Mouse (Mus musculus) MEL (cell line): ENCODE results near the gene Hsh2d. TPM values are rescaled to one million over a fixed set of nuclear protein-coding genes. Genes with fewer than 3 reads are reported as not detected.

ENCODE experiments used
- DNase-seq: peaks from one replicate; pipeline ENCODE4 v3.0.0; 2011; ENCODE audit warnings: low read depth, low spot score
- H3K27ac ChIP-seq: 2 replicates; pipeline ENCODE4 v1.5.1; 2012; ENCODE audit warnings: low read depth, mild to moderate bottlenecking, control low read depth, low read length, moderate library complexity; ENCODE audit not compliant: control insufficient read depth
- H3K27me3 ChIP-seq, 2 experiments: fragments of 150-350 bp in 1 of 2; sonication (generic) in 1 of 2; 2 replicates each; pipeline ENCODE4 v1.6.1; 2012; ENCODE audit warnings: low read length in 2 of 2, mild to moderate bottlenecking in 2 of 2, improper control_type of control experiment in 1 of 2, moderate library complexity in 1 of 2; ENCODE audit not compliant: insufficient read depth in 2 of 2, control insufficient read depth in 1 of 2
- H3K36me3 ChIP-seq, 2 experiments: 2 replicates each; pipeline ENCODE4 v1.6.1; 2012 to 2014; ENCODE audit warnings: low read length in 2 of 2, improper control_type of control experiment in 1 of 2, inconsistent platforms in 1 of 2, mild to moderate bottlenecking in 1 of 2; ENCODE audit not compliant: insufficient read depth in 2 of 2, control insufficient read depth in 1 of 2
- H3K4me1 ChIP-seq, 2 experiments: fragments of 150-350 bp in 1 of 2; sonication (generic) in 1 of 2; 2 replicates each; pipeline ENCODE4 v1.6.1; 2012; ENCODE audit warnings: low read length in 2 of 2, improper control_type of control experiment in 1 of 2, mild to moderate bottlenecking in 1 of 2; ENCODE audit not compliant: insufficient read depth in 2 of 2, control insufficient read depth in 1 of 2
- H3K4me3 ChIP-seq, 2 experiments: fragments of 150-350 bp in 1 of 2; sonication (generic) in 1 of 2; 2 replicates each; pipeline ENCODE4 v1.5.1; 2012; ENCODE audit warnings: low read depth in 2 of 2, low read length in 2 of 2, mild to moderate bottlenecking in 2 of 2, moderate library complexity in 2 of 2, control low read depth in 1 of 2, improper control_type of control experiment in 1 of 2; ENCODE audit not compliant: control insufficient read depth in 1 of 2, insufficient read depth in 1 of 2
- H3K79me2 ChIP-seq: 2 replicates; pipeline ENCODE4 v1.6.1; 2012; ENCODE audit warnings: mild to moderate bottlenecking, low read length, moderate library complexity; ENCODE audit not compliant: control insufficient read depth, poor library complexity, insufficient read depth
- H3K9ac ChIP-seq: 2 replicates; pipeline ENCODE4 v1.6.1; 2012; ENCODE audit warnings: low read depth, mild to moderate bottlenecking, control low read depth, low read length, moderate library complexity; ENCODE audit not compliant: control insufficient read depth, poor library complexity, severe bottlenecking
- H3K9me3 ChIP-seq: fragments of 150-350 bp; sonication (generic); replicated peaks from 2 replicates; pipeline ENCODE4 v1.6.1; 2012; ENCODE audit warnings: mild to moderate bottlenecking, low read length, improper control_type of control experiment, moderate library complexity; ENCODE audit not compliant: insufficient read depth
- BHLHE40 ChIP-seq: IDR thresholded peaks from 2 replicates; pipeline ENCODE4 v1.6.1; 2012; ENCODE audit warnings: low read depth, mild to moderate bottlenecking, inconsistent platforms, low read length, improper control_type of control experiment, borderline replicate concordance
- CHD1 ChIP-seq: IDR thresholded peaks from 2 replicates; pipeline ENCODE4 v1.6.1; 2012; ENCODE audit warnings: low read depth, mild to moderate bottlenecking, inconsistent platforms, low read length, improper control_type of control experiment
- ELF1 ChIP-seq: IDR thresholded peaks from 2 replicates; pipeline ENCODE4 v1.6.1; 2014; ENCODE audit warnings: low read depth, mild to moderate bottlenecking, inconsistent platforms, low read length, improper control_type of control experiment, moderate library complexity
- EP300 ChIP-seq, 2 experiments: IDR thresholded peaks; 2 replicates each; pipeline ENCODE4 v1.6.1; 2011; ENCODE audit warnings: improper control_type of control experiment in 2 of 2, low read length in 2 of 2, low read depth in 1 of 2, mild to moderate bottlenecking in 1 of 2
- ETS1 ChIP-seq: IDR thresholded peaks from 2 replicates; pipeline ENCODE4 v1.6.1; 2012; ENCODE audit warnings: low read depth, mild to moderate bottlenecking, inconsistent platforms, low read length, improper control_type of control experiment, moderate library complexity
- GATA1 ChIP-seq: IDR thresholded peaks from 2 replicates; pipeline ENCODE4 v1.6.1; 2011; ENCODE audit warnings: low read depth, low read length, improper control_type of control experiment
- HCFC1 ChIP-seq: IDR thresholded peaks from 2 replicates; pipeline ENCODE4 v1.6.1; 2012; ENCODE audit warnings: low read depth, mild to moderate bottlenecking, inconsistent platforms, low read length, improper control_type of control experiment, moderate library complexity
- JUND ChIP-seq: IDR thresholded peaks from 2 replicates; pipeline ENCODE4 v1.6.1; 2011; ENCODE audit warnings: low read depth, mild to moderate bottlenecking, improper control_type of control experiment, low read length
- KAT2A ChIP-seq: conservative IDR thresholded peaks from 2 replicates; pipeline ENCODE4 v1.6.1; 2012; ENCODE audit warnings: low read depth, low read length, improper control_type of control experiment, inconsistent platforms
- MAFK ChIP-seq: IDR thresholded peaks from 2 replicates; pipeline ENCODE4 v1.6.1; 2011; ENCODE audit warnings: low read depth, mild to moderate bottlenecking, low read length, improper control_type of control experiment, borderline replicate concordance
- MAZ ChIP-seq: IDR thresholded peaks from 2 replicates; pipeline ENCODE4 v1.6.1; 2012; ENCODE audit warnings: low read depth, mild to moderate bottlenecking, inconsistent platforms, low read length, improper control_type of control experiment
- MXI1 ChIP-seq: IDR thresholded peaks from 2 replicates; pipeline ENCODE4 v1.6.1; 2011; ENCODE audit warnings: mild to moderate bottlenecking, low read depth, low read length, improper control_type of control experiment
- NRF1 ChIP-seq: IDR thresholded peaks from 2 replicates; pipeline ENCODE4 v1.6.1; 2014; ENCODE audit warnings: low read depth, mild to moderate bottlenecking, inconsistent platforms, low read length, improper control_type of control experiment, moderate library complexity; ENCODE audit not compliant: poor library complexity, insufficient read depth, severe bottlenecking
- POLR2A ChIP-seq, 2 experiments: IDR thresholded peaks; 2 replicates each; pipeline ENCODE4 v1.6.1; 2011 to 2012; ENCODE audit warnings: low read length in 2 of 2, mild to moderate bottlenecking in 2 of 2, control low read depth in 1 of 2, improper control_type of control experiment in 1 of 2, low read depth in 1 of 2, moderate library complexity in 1 of 2; ENCODE audit not compliant: control insufficient read depth in 1 of 2, insufficient read depth in 1 of 2, poor library complexity in 1 of 2
- POLR2AphosphoS5 ChIP-seq: IDR thresholded peaks from 2 replicates; pipeline ENCODE4 v1.6.1; 2012; ENCODE audit warnings: low read depth, borderline replicate concordance, mild to moderate bottlenecking, inconsistent platforms, low read length, moderate library complexity, mixed read lengths
- RAD21 ChIP-seq: IDR thresholded peaks from 2 replicates; pipeline ENCODE4 v1.6.1; 2011; ENCODE audit warnings: mild to moderate bottlenecking, low read depth, low read length, improper control_type of control experiment
- RCOR1 ChIP-seq: IDR thresholded peaks from 2 replicates; pipeline ENCODE4 v1.6.1; 2012; ENCODE audit warnings: low read depth, mild to moderate bottlenecking, inconsistent platforms, low read length, improper control_type of control experiment
- SIN3A ChIP-seq: IDR thresholded peaks from 2 replicates; pipeline ENCODE4 v1.6.1; 2012; ENCODE audit warnings: low read length, improper control_type of control experiment, inconsistent platforms
- TAL1 ChIP-seq: IDR thresholded peaks from 2 replicates; pipeline ENCODE4 v1.6.1; 2012; ENCODE audit warnings: mild to moderate bottlenecking, inconsistent platforms, low read length, moderate library complexity, mixed read lengths
- USF1 ChIP-seq: IDR thresholded peaks from 2 replicates; pipeline ENCODE4 v1.6.1; 2014; ENCODE audit warnings: low read depth, mild to moderate bottlenecking, inconsistent platforms, low read length, improper control_type of control experiment, moderate library complexity
- USF2 ChIP-seq, 2 experiments: IDR thresholded peaks; 2 replicates each; pipeline ENCODE4 v1.6.1; 2011 to 2012; ENCODE audit warnings: improper control_type of control experiment in 2 of 2, low read length in 2 of 2, borderline replicate concordance in 1 of 2, inconsistent platforms in 1 of 2, low read depth in 1 of 2, mild to moderate bottlenecking in 1 of 2; ENCODE audit not compliant: insufficient read depth in 1 of 2
- ZC3H11A ChIP-seq: IDR thresholded peaks from 2 replicates; pipeline ENCODE4 v1.6.1; 2012; ENCODE audit warnings: low read depth, mild to moderate bottlenecking, inconsistent platforms, low read length, improper control_type of control experiment
- ZKSCAN1 ChIP-seq: IDR thresholded peaks from 2 replicates; pipeline ENCODE4 v1.6.1; 2012; ENCODE audit warnings: low read depth, mild to moderate bottlenecking, inconsistent platforms, low read length, improper control_type of control experiment, moderate library complexity
- polyA plus RNA-seq, 2 experiments: library from polyadenylated mRNA; stranded (reverse) in 1 of 2; unstranded in 1 of 2; fragments of >175 nt in 1 of 2; fragments of >200 nt in 1 of 2; gene quantifications; 2 replicates each; pipeline versions ENCODE4 v1.2.1 to v1.2.4; 2012; ENCODE audit warnings: low replicate concordance in 2 of 2, low read depth in 1 of 2; ENCODE audit not compliant: insufficient read length in 2 of 2, insufficient read depth in 1 of 2, missing spikeins in 1 of 2
- total RNA-seq: library from RNA; depleted of rRNA; stranded (reverse); fragments of 300-350 nt; gene quantifications from 2 replicates; pipeline ENCODE4 v1.2.3, GENCODE M21; 2012

Gene Hsh2d
- total and polyA plus RNA-seq, 3 experiments, result 0.04 to 0.13 TPM; not detected in 1

- no peak overlapping the region for H3K27ac ChIP-seq
- TF ChIP-seq ELF1 (no peak), GATA1 (no peak)
- no peaks in the 10 kb centered on the region for H3K9me3 ChIP-seq
- peak; percentile 53 for DNase-seq
- H3K9ac ChIP-seq, result no peak overlapping the region
- 0 out of 4 replicates have a peak, but pooled peaks cover 0 to 2% of the 10 kb centered on the region in 2 experiments for H3K27me3 ChIP-seq
- no peak overlapping the region for H3K4me3 ChIP-seq
- H3K79me2 ChIP-seq, result no peaks in the 10 kb centered on the region
- H3K4me1 ChIP-seq, result no peaks in the 10 kb centered on the region
- H3K36me3 ChIP-seq, result no peaks in the 10 kb centered on the region
These were observed 8.6 kb downstream of the Hsh2d start for GRCm38 (mm10) chr8:72197997-72198396.

- Histone ChIP-seq H3K27ac (no peak overlapping the region), H3K9ac (no peak overlapping the region), H3K27me3 (no peaks in the 10 kb centered on the region), H3K4me3 (no peak overlapping the region), H3K36me3 (no peaks in the 10 kb centered on the region), H3K9me3 (no peaks in the 10 kb centered on the region), H3K4me1 (peaks cover 0 to 3% of the 10 kb centered on the region in 2 experiments; a peak in 2 of 4 replicates), H3K79me2 (no peaks in the 10 kb centered on the region)
- DNase-seq, result no peak
- TF ChIP-seq JUND (no peak), EP300 (IDR thresholded peaks at IDR 0.05; ENCODE audit: low read depth in 1 of 2, low read length in 2 of 2) (no peak), GATA1 (no peak), ETS1 (no peak), CHD1 (no peak), SIN3A (no peak), KAT2A (no peak), USF2 (IDR thresholded peaks at IDR 0.05; ENCODE audit: borderline replicate concordance in 1 of 2, insufficient read depth in 1 of 2, low read depth in 1 of 2, low read length in 2 of 2) (no peak), ZKSCAN1 (no peak), RAD21 (no peak)
- TF ChIP-seq, all 39 proteins: peak for 0
These were observed 19.1 kb downstream of the Hsh2d start for GRCm38 (mm10) chr8:72208582-72208981.

DNA sequence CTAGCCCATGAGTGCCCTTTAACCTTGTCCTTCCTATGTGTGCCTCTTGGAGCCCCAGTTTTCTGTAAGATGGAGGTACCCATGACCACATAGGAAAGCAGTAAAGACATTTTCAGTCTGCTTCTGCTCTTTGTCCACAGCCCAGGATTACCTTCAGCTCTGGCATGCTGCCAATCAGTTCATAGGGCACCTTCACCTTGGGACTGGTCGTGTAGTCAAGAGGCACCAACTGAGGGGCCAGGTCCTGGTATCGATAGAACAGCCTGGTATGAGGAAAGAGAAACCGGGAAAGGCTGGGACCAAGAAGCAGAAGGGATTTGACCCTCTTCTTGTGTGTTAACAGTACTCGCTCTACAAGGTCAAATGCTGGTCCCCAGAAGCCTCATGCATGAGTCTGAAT lies 20.8 kb downstream of the Hsh2d start:
- Histone ChIP-seq H3K36me3 (no peaks in the 10 kb centered on the region), H3K4me3 (no peak overlapping the region), H3K79me2 (no peaks in the 10 kb centered on the region), H3K27me3 (no peaks in the 10 kb centered on the region), H3K9ac (no peak overlapping the region), H3K9me3 (no peaks in the 10 kb centered on the region), H3K27ac (no peak overlapping the region), H3K4me1 (peaks cover 0 to 3% of the 10 kb centered on the region in 2 experiments; a peak in 2 of 4 replicates)
- no peak for TF ChIP-seq HCFC1
- no peak for TF ChIP-seq BHLHE40
- no peak for TF ChIP-seq USF1
- TF ChIP-seq ZKSCAN1, result no peak
- TF ChIP-seq MAZ, result no peak
- no peak for TF ChIP-seq TAL1
- TF ChIP-seq POLR2AphosphoS5, result no peak
- no peak for TF ChIP-seq NRF1
- no peak for TF ChIP-seq MXI1
- no peak for TF ChIP-seq ZC3H11A
- no peak for TF ChIP-seq RCOR1
- TF ChIP-seq POLR2A (IDR thresholded peaks at IDR 0.05; ENCODE audit: control insufficient read depth in 1 of 2, insufficient read depth in 1 of 2, low read depth in 1 of 2, low read length in 2 of 2, poor library complexity in 1 of 2), result no peak
- TF ChIP-seq CHD1, result no peak
- TF ChIP-seq MAFK, result no peak
- TF ChIP-seq EP300 (IDR thresholded peaks at IDR 0.05; ENCODE audit: low read depth in 1 of 2, low read length in 2 of 2), result no peak
- TF ChIP-seq ETS1, result no peak
- no peak for TF ChIP-seq GATA1
- TF ChIP-seq JUND, result no peak
- no peak for DNase-seq
